Mouse (Mus musculus) brain, embryonic 14.5 days (tissue): ENCODE data around the gene Tmem54.

ENCODE experiments used
- CTCF ChIP-seq: fragments of 200-500 bp; IDR thresholded peaks from 2 replicates; pipeline ENCODE4 v1.5.1; 2012; ENCODE audit warnings: inconsistent platforms, mild to moderate bottlenecking, moderate library complexity, borderline replicate concordance; ENCODE audit not compliant: insufficient read depth, insufficient read length; ENCODE audit errors: extremely low read depth
- POLR2A ChIP-seq: fragments of 200-500 bp; IDR thresholded peaks from 2 replicates; pipeline ENCODE4 v1.6.1; 2012; ENCODE audit warnings: mild to moderate bottlenecking, inconsistent platforms, borderline replicate concordance; ENCODE audit not compliant: poor library complexity, insufficient read depth, insufficient read length, severe bottlenecking; ENCODE audit errors: extremely low read depth

DNA sequence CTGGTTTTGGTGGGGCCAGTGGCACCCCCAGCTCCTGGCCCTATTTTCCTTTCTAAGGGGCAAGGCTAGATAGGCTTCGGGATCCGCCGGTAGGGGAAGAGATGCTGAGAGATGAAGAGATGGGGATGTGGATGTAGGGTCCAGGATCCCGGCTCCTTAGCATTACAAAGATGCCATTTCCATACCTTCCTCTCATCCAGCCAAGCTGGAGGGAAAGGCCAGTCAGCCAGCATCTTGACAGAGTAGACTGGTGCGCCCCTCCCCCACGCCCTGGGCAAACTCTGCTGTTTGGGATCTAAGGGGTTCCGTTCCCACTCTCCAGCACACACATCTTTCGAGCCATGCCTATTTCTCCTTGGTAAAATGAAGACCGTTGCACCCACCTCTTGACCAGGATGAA lies 725 bp downstream of the Tmem54 start:
- no peak for TF ChIP-seq CTCF
- TF ChIP-seq POLR2A, result no peak
